19 mouse cellular contexts compared by ENCODE assay signal in the genomic region with DNA sequence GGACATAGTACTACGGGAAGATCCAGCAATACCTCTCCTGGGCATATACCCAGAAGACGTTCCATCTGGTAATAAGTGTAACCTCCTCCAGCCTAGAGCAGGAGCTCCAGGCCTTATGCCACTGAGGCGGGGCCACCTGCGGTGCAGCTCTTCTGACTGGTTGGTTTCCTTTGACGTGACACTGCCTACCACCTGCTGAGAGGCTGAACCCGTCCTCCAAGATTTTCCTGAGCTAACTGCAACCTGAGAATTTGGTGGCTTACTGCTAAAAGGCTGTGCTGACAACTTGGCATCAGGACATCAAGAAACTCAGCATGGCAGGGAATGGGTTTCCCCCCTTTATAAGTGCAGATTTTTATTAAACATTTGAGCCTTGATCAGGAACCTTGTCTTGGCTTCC. TPM values are rescaled to one million over a fixed set of nuclear protein-coding genes. Genes with fewer than 3 reads are reported as not detected.
"Had no signal": no experiment of that assay in that cellular context is flagged by ENCODE, and none has a peak within 500 bp of the region (broad histone marks: within the 10 kb centered on the region; RNA-seq: fewer than 3 reads in every experiment).

No protein-coding gene starts in this region.

- DNase-seq: liver, postnatal 0 days; lung, adult 2 months; lung, postnatal 14 days; lung, postnatal 36 days; right cerebral cortex, postnatal 14 days; thymus, postnatal 36 days had no signal

- H3K9ac ChIP-seq: liver, embryonic 15.5 days; liver, postnatal 0 days; lung, embryonic 15.5 days; midbrain, embryonic 13.5 days; midbrain, embryonic 15.5 days; neural tube, embryonic 12.5 days; stomach, embryonic 15.5 days had no signal

- H3K36me3 ChIP-seq: liver, embryonic 15.5 days; lung, embryonic 15.5 days; midbrain, embryonic 13.5 days; midbrain, embryonic 15.5 days; neural tube, embryonic 12.5 days; stomach, embryonic 15.5 days had no signal

- H3K9me3 ChIP-seq: liver, embryonic 15.5 days; lung, embryonic 15.5 days; midbrain, embryonic 13.5 days; midbrain, embryonic 15.5 days; neural tube, embryonic 12.5 days; stomach, embryonic 15.5 days had no signal

- H3K4me3 ChIP-seq: liver, embryonic 15.5 days; lung, embryonic 15.5 days; megakaryocyte, embryonic 14.5 days; midbrain, embryonic 13.5 days; midbrain, embryonic 15.5 days; neural tube, embryonic 12.5 days; stomach, embryonic 15.5 days had no signal

- H3K27ac ChIP-seq: liver, embryonic 15.5 days; lung, embryonic 15.5 days; macrophage; midbrain, embryonic 13.5 days; midbrain, embryonic 15.5 days; neural tube, embryonic 12.5 days; stomach, embryonic 15.5 days; stomach, postnatal 0 days had no signal

- H3K27me3 ChIP-seq: stomach, embryonic 15.5 days had no signal

RNA-seq across cellular contexts. Expression of a gene that starts 39.5 kb away (rescaled TPM):
- total RNA-seq: megakaryocyte progenitor cell, adult 5-6 weeks; monocyte, adult 5-6 weeks had no signal
- polyA plus RNA-seq: macrophage; midbrain, embryonic 11.5 days; midbrain, embryonic 15.5 days; neural tube, embryonic 14.5 days had no signal
